ENCODE assay signal across 22 mouse cellular contexts in the genomic region with DNA sequence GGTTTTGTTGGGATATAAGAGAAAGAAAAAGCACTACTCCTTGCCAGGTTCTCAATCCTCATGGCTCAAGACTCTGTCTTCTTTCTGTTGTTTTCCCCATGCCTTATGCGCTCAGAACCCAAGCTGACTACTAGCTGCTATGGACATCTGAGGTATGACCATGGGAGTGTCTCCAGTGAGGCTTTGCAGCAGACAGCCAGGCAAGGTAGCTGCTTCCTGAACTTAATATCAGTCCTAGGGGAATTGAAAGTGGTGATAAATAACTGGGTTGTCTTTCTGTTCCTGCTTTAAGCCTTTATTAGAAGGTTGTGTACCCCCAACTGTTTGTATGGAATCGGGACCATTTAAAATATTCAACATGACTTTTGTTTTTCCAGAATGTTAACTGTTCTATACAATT. TPM values are rescaled to one million over a fixed set of nuclear protein-coding genes. Genes with fewer than 3 reads are reported as not detected.
A peak's percentile ranks its signal among the peaks of the same experiment; 100 is the strongest.
DNase-seq lines count a peak whose midpoint lies in the region; ATAC-seq and TF ChIP-seq lines count a peak whose summit lies in the region.
"Had no signal": no experiment of that assay in that cellular context is flagged by ENCODE, and none has a peak within 500 bp of the region (broad histone marks: within the 10 kb centered on the region; RNA-seq: fewer than 3 reads in every experiment).

No protein-coding gene starts in this region.

- H3K27ac ChIP-seq in limb, embryonic 10.5 days, result no peak overlapping the region
- no peak overlapping the region for H3K27ac ChIP-seq in intestine, embryonic 16.5 days (ENCODE audit: low read length)
- no peak overlapping the region for H3K27ac ChIP-seq in kidney, adult 2 months (ENCODE audit: insufficient read depth, low read depth, low read length)

- H3K4me3 ChIP-seq in limb, embryonic 10.5 days, result no peak overlapping the region
- no peak overlapping the region for H3K4me3 ChIP-seq in intestine, embryonic 16.5 days (ENCODE audit: low read length)
- H3K4me3 ChIP-seq in kidney, adult 2 months (ENCODE audit: insufficient read depth, low read depth, low read length), result no peak overlapping the region

- DNase-seq in kidney, adult 9 months, result no peak
- DNase-seq in limb, embryonic 10.5 days (ENCODE audit: low spot score), result no peak
- no peak for DNase-seq in kidney, adult 2 months
- DNase-seq: adrenal gland, adult 2 months; adrenal gland, adult 8-10 months; adrenal gland, postnatal 10 days; adrenal gland, postnatal 14 days; adrenal gland, postnatal 25 days; adrenal gland, postnatal 36 days; B cell, adult 2 months; cerebellum, adult 11 months; cerebellum, adult 11-12 months had no signal

- no peak overlapping the region for H3K9ac ChIP-seq in intestine, embryonic 16.5 days (ENCODE audit: low read depth, low read length)

- 82% methylated on average over 2 of the region's 2 CpGs for WGBS in limb, embryonic 10.5 days
- WGBS in intestine, embryonic 16.5 days, result 83% methylated on average over 2 of the region's 2 CpGs
- 91% methylated on average over 2 of the region's 2 CpGs for WGBS in kidney, adult 2 months

- 0 out of 2 replicates have a peak, but pooled peaks cover 2% of the 10 kb centered on the region for H3K4me1 ChIP-seq in limb, embryonic 10.5 days
- no peaks in the 10 kb centered on the region for H3K4me1 ChIP-seq in intestine, embryonic 16.5 days (ENCODE audit: control insufficient read depth, insufficient read depth, low read length)
- H3K4me1 ChIP-seq in kidney, adult 2 months (ENCODE audit: control insufficient read depth, insufficient read depth, low read length), result no peaks in the 10 kb centered on the region

- H3K27me3 ChIP-seq in limb, embryonic 10.5 days (ENCODE audit: low read depth, poor library complexity, severe bottlenecking), result peaks cover 58% of the 10 kb centered on the region
- no peaks in the 10 kb centered on the region for H3K27me3 ChIP-seq in intestine, embryonic 16.5 days (replicated peaks; ENCODE audit: control insufficient read depth, insufficient read depth, low read length)
- no peaks in the 10 kb centered on the region for H3K27me3 ChIP-seq in kidney, adult 2 months (replicated peaks; ENCODE audit: control insufficient read depth, insufficient read depth, low read length)
- H3K27me3 ChIP-seq: CH12.LX had no signal

- TF ChIP-seq POLR2A in kidney, adult 2 months (IDR thresholded peaks at IDR 0.05; ENCODE audit: low read depth, low read length), result no peak

- H3K4me2 ChIP-seq in intestine, embryonic 16.5 days (ENCODE audit: low read depth, low read length), result no peak overlapping the region

- ATAC-seq in common myeloid progenitor, adult 5-6 weeks (replicated peaks; ENCODE audit: low read depth, poor library complexity, severe bottlenecking), result 0 out of 2 replicates have a peak, but pooled peaks have one; percentile 29
- ATAC-seq in granulocyte monocyte progenitor cell, adult 5-6 weeks (replicated peaks; ENCODE audit: poor library complexity, severe bottlenecking), result peak; percentile 79
- ATAC-seq in megakaryocyte, adult 5-6 weeks (ENCODE audit: poor library complexity, severe bottlenecking), result peak; percentile 59
- ATAC-seq in megakaryocyte progenitor cell, adult 5-6 weeks (replicated peaks; ENCODE audit: poor library complexity), result peak; percentile 29; the same call in 1 of the 2 replicates
- no peak for ATAC-seq in intestine, embryonic 16.5 days
- ATAC-seq: activated CD4-positive, CD25-positive, alpha-beta regulatory T cell, adult 4 months; CD4-positive, CD25-positive, alpha-beta regulatory T cell, adult 4 months; Patski had no signal

- no peak for TF ChIP-seq CTCF in kidney, adult 2 months (conservative IDR thresholded peaks at IDR 0.05; ENCODE audit: insufficient read depth, insufficient read length, low read depth, low read length)

- no peaks in the 10 kb centered on the region for H3K36me3 ChIP-seq in limb, embryonic 10.5 days
- no peaks in the 10 kb centered on the region for H3K36me3 ChIP-seq in intestine, embryonic 16.5 days (ENCODE audit: control insufficient read depth, insufficient read depth, low read length)
- H3K36me3 ChIP-seq in kidney, adult 2 months (ENCODE audit: control insufficient read depth, insufficient read depth, low read length), result no peaks in the 10 kb centered on the region
- H3K36me3 ChIP-seq: G1E had no signal

- H3K9me3 ChIP-seq in limb, embryonic 10.5 days (replicated peaks), result no peaks in the 10 kb centered on the region
- H3K9me3 ChIP-seq in intestine, embryonic 16.5 days (ENCODE audit: control insufficient read depth, low read length), result no peaks in the 10 kb centered on the region
- H3K9me3 ChIP-seq: G1E had no signal

RNA-seq across cellular contexts. Expression of gene Rbbp7, which starts 7.8 kb away (rescaled TPM):
- 294 and 302 TPM in 2 replicates for total RNA-seq in common myeloid progenitor, adult 5-6 weeks (2017)
- 185 and 255 TPM in 2 replicates for total RNA-seq in granulocyte monocyte progenitor cell, adult 5-6 weeks (2014; fragmentation: Nextera tagmentation)
- total RNA-seq in granulocyte monocyte progenitor cell, adult 5-6 weeks (2017), result 276 and 296 TPM in 2 replicates
- total RNA-seq in megakaryocyte, adult 5-6 weeks (2015), result 147 and 167 TPM in 2 replicates
- 128 and 139 TPM in 2 replicates for total RNA-seq in megakaryocyte, adult 5-6 weeks (2017)
- 354 and 385 TPM in 2 replicates for total RNA-seq in megakaryocyte progenitor cell, adult 5-6 weeks (2015)
- total RNA-seq in megakaryocyte progenitor cell, adult 5-6 weeks (2017), result 267 and 297 TPM in 2 replicates
- polyA plus RNA-seq in limb, embryonic 10.5 days (2016; fragmentation: Nextera tagmentation; extraction: Ambion mirVana), result 417 and 443 TPM in 2 replicates
- polyA plus RNA-seq in intestine, embryonic 16.5 days (2015; fragmentation: Nextera tagmentation; extraction: Ambion mirVana), result 909 and 942 TPM in 2 replicates
- polyA plus RNA-seq in kidney, adult 2 months (2012; rRNA removed), result 53.5 and 62.7 TPM in 2 replicates
